9 mouse cellular contexts compared by ENCODE assay signal in the genomic region with DNA sequence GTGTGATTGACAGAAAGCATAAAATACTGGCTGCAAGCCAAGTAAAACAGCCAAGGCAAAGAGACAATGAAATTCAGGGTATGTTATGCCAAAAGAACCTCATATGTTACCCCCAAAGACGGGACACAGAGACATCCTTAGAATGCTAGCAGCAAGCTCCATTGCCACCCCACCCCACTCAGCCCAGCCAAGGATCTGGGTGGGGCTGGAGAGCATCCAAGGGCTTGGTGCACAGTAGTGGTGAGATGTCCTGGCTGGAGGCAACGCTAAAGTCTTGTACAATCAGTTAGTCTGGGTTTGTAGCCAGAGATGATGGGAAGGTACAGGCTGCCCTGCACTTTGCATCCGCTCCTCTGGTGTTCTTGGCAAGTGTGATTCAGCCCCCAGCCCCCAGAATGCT. TPM values are rescaled to one million over a fixed set of nuclear protein-coding genes. Genes with fewer than 3 reads are reported as not detected.
DNase-seq lines count a peak whose midpoint lies in the region; ATAC-seq and TF ChIP-seq lines count a peak whose summit lies in the region.
"Had no signal": no experiment of that assay in that cellular context is flagged by ENCODE, and none has a peak within 500 bp of the region (broad histone marks: within the 10 kb centered on the region; RNA-seq: fewer than 3 reads in every experiment).

No protein-coding gene starts in this region.

- no peaks in the 10 kb centered on the region for H3K9me3 ChIP-seq in ES-Bruce4 (replicated peaks; ENCODE audit: control insufficient read depth, insufficient read depth, low read length, poor library complexity, severe bottlenecking)
- no peaks in the 10 kb centered on the region for H3K9me3 ChIP-seq in forebrain, embryonic 12.5 days
- no peaks in the 10 kb centered on the region for H3K9me3 ChIP-seq in limb, embryonic 15.5 days
- H3K9me3 ChIP-seq in midbrain, postnatal 0 days (ENCODE audit: low read length), result no peaks in the 10 kb centered on the region

- H3K4me3 ChIP-seq in ES-Bruce4 (ENCODE audit: low read depth, low read length), result 0 out of 2 replicates have a peak overlapping the region, but pooled peaks have one; percentile 50
- H3K4me3 ChIP-seq in forebrain, embryonic 12.5 days (replicated peaks), result peak overlapping the region; percentile 35
- H3K4me3 ChIP-seq in limb, embryonic 15.5 days, result peak overlapping the region; percentile 44
- H3K4me3 ChIP-seq in midbrain, postnatal 0 days (ENCODE audit: low read depth, low read length), result no peak overlapping the region

- TF ChIP-seq POLR2A in ES-Bruce4 (IDR thresholded peaks at IDR 0.05; ENCODE audit: insufficient read depth, low read length), result no peak

- no peak for TF ChIP-seq EP300 in ES-Bruce4 (IDR thresholded peaks at IDR 0.05; ENCODE audit: insufficient read depth, low read depth, low read length)

- H3K27me3 ChIP-seq in ES-Bruce4 (ENCODE audit: control insufficient read depth, insufficient read depth, low read length, poor library complexity, severe bottlenecking), result no peaks in the 10 kb centered on the region
- H3K27me3 ChIP-seq in forebrain, embryonic 12.5 days, result no peaks in the 10 kb centered on the region
- no peaks in the 10 kb centered on the region for H3K27me3 ChIP-seq in limb, embryonic 15.5 days
- H3K27me3 ChIP-seq in midbrain, postnatal 0 days (ENCODE audit: insufficient read depth, low read length), result no peaks in the 10 kb centered on the region

- H3K36me3 ChIP-seq in ES-Bruce4 (ENCODE audit: control insufficient read depth, insufficient read depth, low read length, poor library complexity, severe bottlenecking), result no peaks in the 10 kb centered on the region
- H3K36me3 ChIP-seq in forebrain, embryonic 12.5 days (replicated peaks), result peaks cover 15% of the 10 kb centered on the region; the same call in 1 of the 2 replicates
- no peaks in the 10 kb centered on the region for H3K36me3 ChIP-seq in limb, embryonic 15.5 days
- H3K36me3 ChIP-seq in midbrain, postnatal 0 days (ENCODE audit: insufficient read depth, low read length), result peaks cover 20% of the 10 kb centered on the region

- H3K27ac ChIP-seq in ES-Bruce4 (ENCODE audit: insufficient read depth, low read length), result no peak overlapping the region
- H3K27ac ChIP-seq in forebrain, embryonic 12.5 days, result peak overlapping the region; percentile 61
- H3K27ac ChIP-seq in limb, embryonic 15.5 days, result 0 out of 2 replicates have a peak overlapping the region, but pooled peaks have one; percentile 82
- H3K27ac ChIP-seq in midbrain, postnatal 0 days (ENCODE audit: low read depth, low read length), result no peak overlapping the region

- peaks cover 2% of the 10 kb centered on the region for H3K4me1 ChIP-seq in ES-Bruce4 (ENCODE audit: control insufficient read depth, insufficient read depth, low read length)
- peaks cover 12% of the 10 kb centered on the region for H3K4me1 ChIP-seq in forebrain, embryonic 12.5 days
- peaks cover 16% of the 10 kb centered on the region for H3K4me1 ChIP-seq in limb, embryonic 15.5 days
- no peaks in the 10 kb centered on the region for H3K4me1 ChIP-seq in midbrain, postnatal 0 days (ENCODE audit: insufficient read depth, low read length)

- peak overlapping the region; percentile 59 for H3K4me2 ChIP-seq in forebrain, embryonic 12.5 days
- peak overlapping the region; percentile 69 for H3K4me2 ChIP-seq in limb, embryonic 15.5 days
- H3K4me2 ChIP-seq in midbrain, postnatal 0 days (ENCODE audit: low read depth, low read length, poor library complexity, severe bottlenecking), result peak overlapping the region; percentile 25; the same call in 1 of the 2 replicates

- no peak for ATAC-seq in forebrain, embryonic 12.5 days (ENCODE audit: low FRiP score)
- peak; percentile 52; the same call in 1 of the 2 replicates for ATAC-seq in limb, embryonic 15.5 days (ENCODE audit: insufficient number of reproducible peaks, low FRiP score, low TSS enrichment, low read depth)
- 0 out of 2 replicates have a peak, but pooled peaks have one; percentile 27 for ATAC-seq in midbrain, postnatal 0 days (ENCODE audit: low FRiP score)
- no peak for ATAC-seq in granulocyte monocyte progenitor cell, adult 5-6 weeks (replicated peaks; ENCODE audit: poor library complexity, severe bottlenecking)

- DNase-seq in adrenal gland, postnatal 36 days, result peak; percentile 28 to 55
- DNase-seq in heart, postnatal 25 days (ENCODE audit: low spot score), result peak; percentile 59
- peak; percentile 19 for DNase-seq in midbrain, postnatal 0 days (ENCODE audit: low spot score)
- DNase-seq in thymus, postnatal 0 days (ENCODE audit: low spot score), result no peak

- WGBS in forebrain, embryonic 12.5 days, result 84% methylated on average over 3 of the region's 3 CpGs
- WGBS in limb, embryonic 15.5 days, result 42% methylated on average over 3 of the region's 3 CpGs
- WGBS in midbrain, postnatal 0 days, result 49% methylated on average over 3 of the region's 3 CpGs

- no peak for TF ChIP-seq CTCF in ES-Bruce4 (IDR thresholded peaks at IDR 0.05; ENCODE audit: low read depth, low read length)
- TF ChIP-seq CTCF in midbrain, postnatal 0 days (IDR thresholded peaks at IDR 0.05), result no peak

- H3K9ac ChIP-seq in ES-Bruce4 (ENCODE audit: low read depth, poor library complexity, severe bottlenecking), result peak overlapping the region; percentile 0
- H3K9ac ChIP-seq in forebrain, embryonic 12.5 days, result peak overlapping the region; percentile 54; the same call in 1 of the 2 replicates
- no peak overlapping the region for H3K9ac ChIP-seq in limb, embryonic 15.5 days
- no peak overlapping the region for H3K9ac ChIP-seq in midbrain, postnatal 0 days (replicated peaks; ENCODE audit: low read length, poor library complexity, severe bottlenecking)

- intact Hi-C loops in heart, postnatal 25 days (cut with DNase I), result no loop called here

RNA-seq across cellular contexts. Expression of gene Srprb, which starts 21.6 kb away (rescaled TPM):
- polyA plus RNA-seq in ES-Bruce4 (2011; ENCODE audit: insufficient read depth, insufficient read length, low read depth, missing spikeins), result 26.4 and 26.8 TPM in 2 replicates
- total RNA-seq in adrenal gland, postnatal 36 days (2021), result 10 to 100 TPM; 44.0 to 49.8 TPM
- polyA plus RNA-seq in forebrain, embryonic 12.5 days (2016; fragmentation: Nextera tagmentation; extraction: Ambion mirVana), result 50.3 and 50.9 TPM in 2 replicates
- total RNA-seq in heart, postnatal 25 days (2021), result 10 to 100 TPM; 18.0 to 19.4 TPM
- 65.5 and 71.9 TPM in 2 replicates for polyA plus RNA-seq in limb, embryonic 15.5 days (2015; fragmentation: Nextera tagmentation; extraction: Ambion mirVana)
- 50.7 and 52.5 TPM in 2 replicates for total RNA-seq in midbrain, postnatal 0 days (2014; rRNA removed)
- 44.5 and 49.7 TPM in 2 replicates for polyA plus RNA-seq in midbrain, postnatal 0 days (2015; fragmentation: Nextera tagmentation; extraction: Ambion mirVana)
- 26.9 and 27.0 TPM in 2 replicates for polyA plus RNA-seq in thymus, postnatal 0 days (2015; fragmentation: Nextera tagmentation; extraction: Ambion mirVana)
- 34.0 and 34.8 TPM in 2 replicates for total RNA-seq in granulocyte monocyte progenitor cell, adult 5-6 weeks (2014; fragmentation: Nextera tagmentation)
- 24.4 and 24.6 TPM in 2 replicates for total RNA-seq in granulocyte monocyte progenitor cell, adult 5-6 weeks (2017)

RNA-seq across cellular contexts. Expression of gene Gm20425, which starts 49.8 kb away (rescaled TPM):
- 0.73 and 1.3 TPM in 2 replicates for polyA plus RNA-seq in ES-Bruce4 (2011; ENCODE audit: insufficient read depth, insufficient read length, low read depth, missing spikeins)
- total RNA-seq in adrenal gland, postnatal 36 days (2021), result 10 to 100 TPM; 13.4 to 17.2 TPM
- 3.3 and 4.5 TPM in 2 replicates for polyA plus RNA-seq in forebrain, embryonic 12.5 days (2016; fragmentation: Nextera tagmentation; extraction: Ambion mirVana)
- 1 to 10 TPM; 6.7 to 8.0 TPM for total RNA-seq in heart, postnatal 25 days (2021)
- polyA plus RNA-seq in limb, embryonic 15.5 days (2015; fragmentation: Nextera tagmentation; extraction: Ambion mirVana), result 2.7 TPM in 1 of 2 replicates, not detected in the other
- 3.0 TPM in 1 of 2 replicates, not detected in the other for total RNA-seq in midbrain, postnatal 0 days (2014; rRNA removed)
- polyA plus RNA-seq in midbrain, postnatal 0 days (2015; fragmentation: Nextera tagmentation; extraction: Ambion mirVana), result 2.1 and 4.5 TPM in 2 replicates
- 3.7 and 4.1 TPM in 2 replicates for polyA plus RNA-seq in thymus, postnatal 0 days (2015; fragmentation: Nextera tagmentation; extraction: Ambion mirVana)
- total RNA-seq in granulocyte monocyte progenitor cell, adult 5-6 weeks (2014; fragmentation: Nextera tagmentation), result 0.17 TPM in 1 of 2 replicates, not detected in the other
- total RNA-seq in granulocyte monocyte progenitor cell, adult 5-6 weeks (2017), result 1.4 TPM in 1 of 2 replicates, not detected in the other
- total RNA-seq: neutrophil, adult 5-6 weeks had no signal

RNA-seq across cellular contexts. Expression of gene Trf, which starts 49.9 kb away (rescaled TPM):
- polyA plus RNA-seq in ES-Bruce4 (2011; ENCODE audit: insufficient read depth, insufficient read length, low read depth, missing spikeins), result 2.1 and 2.2 TPM in 2 replicates
- total RNA-seq in adrenal gland, postnatal 36 days (2021), result 100 to 1,000 TPM in 1 of 2 experiments, 10 to 100 TPM in 1; 98.9 to 215 TPM
- polyA plus RNA-seq in forebrain, embryonic 12.5 days (2016; fragmentation: Nextera tagmentation; extraction: Ambion mirVana), result 12.9 and 13.2 TPM in 2 replicates
- 10 to 100 TPM; 39.7 to 47.5 TPM for total RNA-seq in heart, postnatal 25 days (2021)
- 32.7 and 42.1 TPM in 2 replicates for polyA plus RNA-seq in limb, embryonic 15.5 days (2015; fragmentation: Nextera tagmentation; extraction: Ambion mirVana)
- total RNA-seq in midbrain, postnatal 0 days (2014; rRNA removed), result 14.2 and 29.9 TPM in 2 replicates
- 22.5 and 22.7 TPM in 2 replicates for polyA plus RNA-seq in midbrain, postnatal 0 days (2015; fragmentation: Nextera tagmentation; extraction: Ambion mirVana)
- 42.7 and 46.7 TPM in 2 replicates for polyA plus RNA-seq in thymus, postnatal 0 days (2015; fragmentation: Nextera tagmentation; extraction: Ambion mirVana)
- 83.7 and 112 TPM in 2 replicates for total RNA-seq in granulocyte monocyte progenitor cell, adult 5-6 weeks (2014; fragmentation: Nextera tagmentation)
- total RNA-seq in granulocyte monocyte progenitor cell, adult 5-6 weeks (2017), result 98.7 and 115 TPM in 2 replicates

Comparison
In these comparisons a context has a peak if more than half of its experiments do, and no peak if none do; other contexts are left out.
1. H3K27ac ChIP-seq: peak in forebrain, embryonic 12.5 days (single experiment) and limb, embryonic 15.5 days (single experiment); none in ES-Bruce4 (single experiment) and midbrain, postnatal 0 days (single experiment).
2. H3K9ac ChIP-seq: peak in ES-Bruce4 (single experiment) and forebrain, embryonic 12.5 days (single experiment); none in limb, embryonic 15.5 days (single experiment) and midbrain, postnatal 0 days (single experiment).
3. ATAC-seq: peak in limb, embryonic 15.5 days (single experiment) and midbrain, postnatal 0 days (single experiment); none in forebrain, embryonic 12.5 days (single experiment) and granulocyte monocyte progenitor cell, adult 5-6 weeks (single experiment).
4. Peak in every context shown above with its lines, with median percentiles within 50 percentile points of each other: H3K4me2 ChIP-seq.